Mouse (Mus musculus) testis, adult 2 months (tissue): ENCODE data around the gene Slc22a20.

Source experiments
- CTCF ChIP-seq: fragments of 200-500 bp; IDR thresholded peaks from 2 replicates; pipeline ENCODE4 v1.5.1; 2012; ENCODE audit warnings: low read depth, mild to moderate bottlenecking, inconsistent platforms, low read length, moderate library complexity; ENCODE audit not compliant: control insufficient read depth, insufficient read depth, insufficient replicate concordance
- POLR2A ChIP-seq: fragments of 200-500 bp; IDR thresholded peaks from 2 replicates; pipeline ENCODE4 v1.6.1; 2012; ENCODE audit warnings: low read depth, mild to moderate bottlenecking, inconsistent platforms, low read length, moderate library complexity; ENCODE audit not compliant: control insufficient read depth

DNA sequence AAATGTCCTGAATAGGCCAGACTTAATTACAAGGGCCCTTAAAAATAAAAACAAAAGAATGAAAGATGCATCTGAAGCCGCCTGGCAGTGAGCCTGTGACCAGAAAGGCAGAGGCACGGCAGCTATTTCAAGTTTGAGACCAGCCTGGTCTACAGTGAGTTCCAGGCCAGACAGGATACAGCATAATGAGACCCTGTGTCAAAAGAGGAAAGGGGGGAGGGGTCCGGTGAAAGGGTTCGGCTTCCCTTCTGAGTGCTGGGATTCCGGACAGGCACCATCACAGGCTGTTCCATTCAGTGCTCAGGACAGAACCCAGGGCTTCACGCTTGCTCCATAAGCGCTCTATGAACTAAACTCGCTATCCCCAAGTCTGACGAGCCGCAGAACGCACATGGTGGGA, 58.9 kb downstream of the Slc22a20 start:
- TF ChIP-seq CTCF (no peak), POLR2A (no peak)
